Mouse (Mus musculus) intestine, embryonic 15.5 days (tissue): ENCODE measurements around the gene Chst5. TPM values are rescaled to one million over a fixed set of nuclear protein-coding genes. Genes with fewer than 3 reads are reported as not detected.
"Not testable (repeated sequence)": the region's sequence is repeated elsewhere in the genome, so short reads cannot be mapped to it uniquely, and the experiment has no call there.

ENCODE experiments used
- ATAC-seq: fragments of 200-750 bp; cut with Nextera tagmentation; 2 replicates; pipeline ENCODE4 v1.8.0; 2017; ENCODE audit warnings: moderate TSS enrichment, moderate library complexity
- H3K27ac ChIP-seq: fragments of 300-500 bp; sonication (generic); 2 replicates; pipeline ENCODE4 v1.5.1; 2015; ENCODE audit warnings: mild to moderate bottlenecking, inconsistent platforms
- H3K27me3 ChIP-seq: fragments of 300-500 bp; sonication (generic); replicated peaks from 2 replicates; pipeline ENCODE4 v1.6.1; 2015; ENCODE audit warnings: inconsistent platforms
- H3K36me3 ChIP-seq: fragments of 300-500 bp; sonication (generic); 2 replicates; pipeline ENCODE4 v1.6.1; 2015; ENCODE audit warnings: inconsistent platforms
- H3K4me1 ChIP-seq: fragments of 300-500 bp; sonication (generic); replicated peaks from 2 replicates; pipeline ENCODE4 v1.6.1; 2015; ENCODE audit warnings: inconsistent platforms
- H3K4me2 ChIP-seq: fragments of 300-500 bp; sonication (generic); replicated peaks from 2 replicates; pipeline ENCODE4 v1.6.1; 2015; ENCODE audit warnings: mild to moderate bottlenecking, inconsistent platforms
- H3K4me3 ChIP-seq: fragments of 300-500 bp; sonication (generic); replicated peaks from 2 replicates; pipeline ENCODE4 v1.5.1; 2015; ENCODE audit warnings: inconsistent platforms
- H3K9ac ChIP-seq: fragments of 300-500 bp; sonication (generic); 2 replicates; pipeline ENCODE4 v1.6.1; 2015; ENCODE audit warnings: inconsistent platforms
- H3K9me3 ChIP-seq: fragments of 300-500 bp; sonication (generic); 2 replicates; pipeline ENCODE4 v1.6.1; 2016; ENCODE audit warnings: inconsistent platforms
- WGBS: fragments of 180-500 bp; shearing (Covaris S2); methylation state at CpG from one replicate; pipeline ENCODE4 v1.1.7; 2015; 5-methylcytosine and 5-hydroxymethylcytosine counted together
- polyA plus RNA-seq: library from polyadenylated mRNA; unstranded; fragments of >200 nt; fragmentation: Nextera tagmentation; extraction: Ambion mirVana; gene quantifications from 2 replicates; pipeline ENCODE4 v1.2.1, GENCODE M21; 2015

Gene Chst5
- polyA plus RNA-seq, 1 experiment from 2014 or later, result 1.7 TPM

DNA sequence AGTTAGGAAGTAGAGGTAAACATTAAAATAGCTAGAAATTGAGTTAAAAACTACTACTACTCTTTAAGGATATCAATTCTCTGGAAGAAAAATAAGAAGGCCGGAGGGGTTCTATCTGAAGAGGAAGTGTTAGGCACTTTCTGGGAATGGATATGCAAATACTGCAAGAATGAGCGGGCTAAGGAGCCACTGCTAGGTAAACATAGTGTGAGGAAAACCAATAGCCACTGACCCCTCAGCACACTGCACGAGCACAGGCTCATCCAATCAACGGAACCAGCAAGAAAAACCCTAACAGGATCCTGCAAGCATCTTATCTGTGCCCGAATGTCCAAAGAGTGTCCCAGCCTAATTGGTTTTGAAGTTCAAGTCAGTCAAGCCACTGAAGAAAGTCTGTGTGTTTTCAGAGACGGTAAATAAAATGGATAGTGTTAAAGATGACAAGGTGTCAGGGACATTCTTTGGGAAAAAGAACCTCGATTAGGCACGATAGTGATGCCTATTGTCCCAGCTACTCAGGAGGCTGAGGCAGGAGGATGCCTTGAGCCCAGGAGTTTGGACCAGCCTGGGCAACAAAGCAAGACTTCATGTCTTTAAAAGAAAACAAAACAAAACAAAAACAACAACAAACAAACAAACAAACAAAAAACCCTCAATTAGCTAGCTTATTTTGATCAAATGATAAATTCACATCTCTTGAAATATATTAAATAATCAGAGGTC lies 45.0 kb downstream of the Chst5 start:
- Histone ChIP-seq H3K27me3 (no peaks in the 10 kb centered on the region), H3K9ac (no peak overlapping the region), H3K27ac (no peak overlapping the region), H3K4me2 (no peak overlapping the region), H3K36me3 (no peaks in the 10 kb centered on the region), H3K4me3 (no peak overlapping the region), H3K9me3 (no peaks in the 10 kb centered on the region), H3K4me1 (no peaks in the 10 kb centered on the region)
- 73% methylated on average over 8 of the region's 8 CpGs for WGBS
- ATAC-seq, result peak; percentile 85

DNA sequence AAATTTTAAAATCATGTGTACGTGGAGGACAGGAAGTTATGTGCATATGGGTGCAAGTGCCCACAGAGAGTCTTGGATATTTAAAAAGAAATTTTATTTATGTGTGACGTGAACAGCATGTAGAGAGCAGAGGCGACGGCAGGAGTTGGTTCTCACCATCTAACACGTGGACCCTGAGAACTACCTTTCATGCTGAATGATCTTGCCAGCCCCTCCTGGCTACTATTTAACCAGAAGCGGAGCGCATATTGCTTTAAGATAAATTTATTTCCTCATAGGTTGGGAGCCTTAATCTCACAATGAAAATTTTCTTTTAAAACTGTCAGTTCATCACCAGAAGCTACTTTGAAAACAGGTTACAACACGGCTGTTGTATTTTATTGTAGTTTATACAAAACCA lies 45.6 kb downstream of the Chst5 start:
- Histone ChIP-seq H3K9me3 (no peaks in the 10 kb centered on the region), H3K4me2 (no peak overlapping the region), H3K36me3 (no peaks in the 10 kb centered on the region), H3K27ac (no peak overlapping the region), H3K4me1 (no peaks in the 10 kb centered on the region), H3K9ac (no peak overlapping the region), H3K4me3 (no peak overlapping the region), H3K27me3 (no peaks in the 10 kb centered on the region)
- ATAC-seq, result peak; percentile 65
- 69% methylated on average over 8 of the region's 8 CpGs for WGBS

DNA sequence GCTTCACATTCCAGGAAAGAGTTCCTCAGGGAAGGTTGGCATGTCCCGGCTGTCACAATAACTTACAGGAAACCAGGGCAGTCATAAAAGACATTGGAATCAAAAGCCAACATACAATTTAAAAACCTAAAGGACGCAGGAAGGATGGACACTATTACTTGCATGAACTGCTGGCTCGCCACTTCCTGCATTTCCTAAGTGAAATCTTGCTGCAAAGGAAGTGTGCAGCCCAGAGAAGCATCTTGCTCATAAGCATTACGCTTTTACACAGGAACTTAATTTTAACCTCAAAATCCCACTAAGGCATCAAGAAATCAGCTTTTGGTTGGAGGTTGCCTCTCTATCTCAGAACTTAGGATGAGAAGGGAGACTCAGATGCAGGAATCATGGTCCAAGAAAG lies 47.0 kb downstream of the Chst5 start:
- Histone ChIP-seq H3K4me2 (no peak overlapping the region), H3K4me1 (no peaks in the 10 kb centered on the region), H3K9ac (no peak overlapping the region), H3K4me3 (no peak overlapping the region), H3K27me3 (no peaks in the 10 kb centered on the region), H3K36me3 (no peaks in the 10 kb centered on the region), H3K27ac (no peak overlapping the region), H3K9me3 (no peaks in the 10 kb centered on the region)
- ATAC-seq, result no peak
- WGBS, result 87% methylated on average over 4 of the region's 4 CpGs

DNA sequence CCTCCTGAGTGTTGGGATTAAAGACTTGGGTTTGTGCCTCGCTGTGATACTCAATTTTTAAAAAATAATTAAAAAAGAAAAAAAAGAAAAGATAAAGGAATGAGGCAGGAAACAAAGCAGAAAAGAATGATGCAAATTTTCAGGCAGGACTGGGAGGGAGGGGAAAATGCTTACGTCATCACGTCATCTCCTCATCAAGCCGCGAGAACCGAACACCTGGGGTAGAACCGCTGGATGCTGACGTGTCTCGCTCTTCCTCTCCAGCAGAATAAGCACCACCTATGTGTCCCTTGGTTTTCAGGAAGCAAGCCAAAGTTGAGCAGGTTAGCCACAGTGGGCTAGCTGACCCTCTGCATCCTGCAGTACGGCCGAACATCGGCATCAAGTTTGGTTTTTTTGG lies 54.3 kb downstream of the Chst5 start:
- H3K4me2 ChIP-seq, result no peak overlapping the region
- H3K36me3 ChIP-seq, result no peaks in the 10 kb centered on the region
- no peak overlapping the region for H3K4me3 ChIP-seq
- 89% methylated on average over 12 of the region's 12 CpGs for WGBS
- peaks cover 8% of the 10 kb centered on the region; the same call in 1 of the 2 replicates for H3K4me1 ChIP-seq
- no peak overlapping the region for H3K9ac ChIP-seq
- ATAC-seq, result no peak
- H3K27ac ChIP-seq, result no peak overlapping the region
- no peaks in the 10 kb centered on the region for H3K9me3 ChIP-seq
- H3K27me3 ChIP-seq, result no peaks in the 10 kb centered on the region

DNA sequence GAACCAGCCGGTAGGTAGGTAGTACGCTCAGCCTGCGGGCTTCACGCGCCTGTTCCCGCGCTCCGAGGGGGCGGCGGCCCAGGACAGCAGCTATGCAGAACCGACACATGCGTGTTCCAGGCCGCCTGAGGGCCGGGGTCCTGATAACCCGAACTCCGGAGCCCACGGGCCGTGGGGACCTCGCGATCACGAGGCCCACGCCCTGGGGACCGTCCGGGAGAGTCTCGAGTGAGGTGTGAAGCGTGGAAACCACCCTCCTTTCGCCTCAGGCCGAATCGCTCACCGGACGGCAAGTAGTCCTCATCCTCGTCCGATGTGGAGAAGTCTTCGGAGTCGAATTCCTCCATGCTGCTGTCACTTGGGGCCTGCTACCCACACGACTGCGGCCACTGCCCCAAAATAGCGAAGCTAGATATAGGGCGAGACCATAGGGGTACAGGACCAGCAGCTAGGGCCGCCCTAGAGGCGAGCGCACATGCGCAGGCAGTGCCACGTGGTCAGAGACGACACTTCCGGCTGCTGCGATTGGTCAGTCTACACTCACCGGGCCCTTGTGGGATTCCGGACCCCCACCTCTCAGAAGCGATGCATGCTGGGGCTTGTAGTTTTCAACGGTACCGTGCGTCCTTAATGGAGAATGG lies 56.3 kb downstream of the Chst5 start, which contains the start of gene Cfdp1:
Gene Cfdp1, minus strand, starts transcription at position 431 of the 641 bp plus-strand sequence.
- Histone ChIP-seq H3K9me3 (no peaks in the 10 kb centered on the region), H3K4me3 (peak within 1 kb of the TSS; percentile 76), H3K4me2 (peak within 1 kb of the TSS; percentile 77), H3K9ac (peak within 1 kb of the TSS; percentile 83), H3K4me1 (peaks cover 8% of the 10 kb centered on the region; the same call in 1 of the 2 replicates), H3K27me3 (no peaks in the 10 kb centered on the region), H3K36me3 (0 out of 2 replicates have a peak, but pooled peaks cover 3% of the 10 kb centered on the region), H3K27ac (no peak within 1 kb of the TSS; the same call in 1 of the 2 replicates)
- ATAC-seq, result peak; percentile 100
- WGBS, result under 1% methylated on average over 53 of the region's 53 CpGs

DNA sequence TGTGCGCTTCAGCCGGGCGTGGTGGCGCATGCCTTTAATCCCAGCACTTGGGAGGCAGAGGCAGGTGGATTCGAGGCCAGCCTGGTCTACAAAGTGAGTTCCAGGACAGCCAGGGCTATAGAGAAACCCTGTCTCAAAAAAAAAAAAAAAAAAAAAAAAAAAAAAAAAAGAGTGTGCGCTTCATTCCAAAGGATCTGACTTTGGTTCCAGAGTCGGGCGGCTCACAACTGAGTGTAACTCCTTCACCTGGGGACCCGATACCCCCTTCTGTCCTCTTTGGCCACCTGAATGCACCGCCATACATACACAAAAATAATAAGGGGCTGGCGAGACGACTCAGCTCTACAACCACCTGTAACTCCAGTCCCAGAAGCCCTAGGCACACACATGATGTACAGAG lies 57.0 kb downstream of the Chst5 start:
- H3K9ac ChIP-seq, result peak overlapping the region; percentile 83
- not testable (repeated sequence) for H3K36me3 ChIP-seq, H3K4me1 ChIP-seq, H3K9me3 ChIP-seq, ATAC-seq, H3K27me3 ChIP-seq, H3K27ac ChIP-seq
- H3K4me3 ChIP-seq, result peak overlapping the region; percentile 76
- WGBS, result 53% methylated on average over 12 of the region's 12 CpGs
- peak overlapping the region; percentile 77 for H3K4me2 ChIP-seq

DNA sequence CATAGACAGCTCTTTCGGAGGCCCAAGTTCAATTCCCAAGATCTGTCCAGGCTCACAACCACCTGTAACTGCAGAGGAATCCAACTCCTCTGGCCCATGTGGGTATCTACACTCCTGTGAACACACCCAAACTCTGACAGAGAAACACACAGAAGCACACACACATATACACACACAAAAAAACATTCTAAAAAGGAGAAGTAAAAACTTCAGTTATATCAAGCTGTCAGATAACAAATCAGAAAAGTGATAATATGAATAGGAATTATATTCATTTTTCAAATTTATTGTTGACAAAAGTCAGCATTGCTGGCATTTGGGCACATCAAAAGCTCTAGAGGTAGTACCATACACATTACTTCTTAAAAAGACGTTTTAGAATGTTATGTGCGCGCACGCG lies 63.5 kb downstream of the Chst5 start:
- 88% methylated on average over 6 of the region's 6 CpGs for WGBS

More for the DNA sequence above, 63.5 kb downstream of the Chst5 start:
- Histone ChIP-seq H3K4me3 (no peak overlapping the region), H3K27ac (no peak overlapping the region), H3K4me1 (no peaks in the 10 kb centered on the region), H3K27me3 (no peaks in the 10 kb centered on the region), H3K9me3 (no peaks in the 10 kb centered on the region), H3K36me3 (peaks cover 9% of the 10 kb centered on the region; the same call in 1 of the 2 replicates), H3K9ac (no peak overlapping the region), H3K4me2 (no peak overlapping the region)
- no peak for ATAC-seq

Other genes starting within 250 kb of the Chst5 start
- 1,145 and 3,143 TPM in 2 replicates for gene Ctrb1, start 219.4 kb downstream of the Chst5 start, polyA plus RNA-seq
- 40.8 and 44.2 TPM in 2 replicates for gene Bcar1, start 166.6 kb downstream of the Chst5 start, polyA plus RNA-seq
- 182 and 187 TPM in 2 replicates for gene Cfdp1, start 56.2 kb downstream of the Chst5 start, polyA plus RNA-seq
- 15.9 and 16.0 TPM in 2 replicates for gene Tmem170, start 33.7 kb downstream of the Chst5 start, polyA plus RNA-seq
- gene Tmem231, start 23.4 kb upstream of the Chst5 start, polyA plus RNA-seq, result 9.3 and 11.5 TPM in 2 replicates
- 194 and 215 TPM in 2 replicates for gene Gabarapl2, start 30.3 kb upstream of the Chst5 start, polyA plus RNA-seq
- 7.7 and 8.3 TPM in 2 replicates for gene Adat1, start 81.9 kb upstream of the Chst5 start, polyA plus RNA-seq
- 181 and 195 TPM in 2 replicates for gene Kars, start 100.9 kb upstream of the Chst5 start, polyA plus RNA-seq
- gene Terf2ip, start 101.0 kb upstream of the Chst5 start, polyA plus RNA-seq, result 18.2 and 19.0 TPM in 2 replicates
- gene Gm6793, start 104.6 kb upstream of the Chst5 start, polyA plus RNA-seq, result 0.57 and 0.63 TPM in 2 replicates